Mouse (Mus musculus) gonadal fat pad, adult 2 months (tissue): ENCODE measurements around the gene Gpc6. TPM values are rescaled to one million over a fixed set of nuclear protein-coding genes. Genes with fewer than 3 reads are reported as not detected.
A peak's percentile ranks its signal among the peaks of the same experiment; 100 is the strongest.

Experiments
- DNase-seq: peaks from one replicate; pipeline ENCODE4 v3.0.0-alpha.2; 2012; ENCODE audit warnings: low read depth
- polyA plus RNA-seq: library from polyadenylated mRNA; depleted of rRNA; stranded (reverse); fragments of >200 nt; gene quantifications from 2 replicates; pipeline ENCODE4 v1.2.3, GENCODE M21; 2012

Gpc6 gene
- polyA plus RNA-seq, 1 experiment = 5.9 TPM

DNA sequence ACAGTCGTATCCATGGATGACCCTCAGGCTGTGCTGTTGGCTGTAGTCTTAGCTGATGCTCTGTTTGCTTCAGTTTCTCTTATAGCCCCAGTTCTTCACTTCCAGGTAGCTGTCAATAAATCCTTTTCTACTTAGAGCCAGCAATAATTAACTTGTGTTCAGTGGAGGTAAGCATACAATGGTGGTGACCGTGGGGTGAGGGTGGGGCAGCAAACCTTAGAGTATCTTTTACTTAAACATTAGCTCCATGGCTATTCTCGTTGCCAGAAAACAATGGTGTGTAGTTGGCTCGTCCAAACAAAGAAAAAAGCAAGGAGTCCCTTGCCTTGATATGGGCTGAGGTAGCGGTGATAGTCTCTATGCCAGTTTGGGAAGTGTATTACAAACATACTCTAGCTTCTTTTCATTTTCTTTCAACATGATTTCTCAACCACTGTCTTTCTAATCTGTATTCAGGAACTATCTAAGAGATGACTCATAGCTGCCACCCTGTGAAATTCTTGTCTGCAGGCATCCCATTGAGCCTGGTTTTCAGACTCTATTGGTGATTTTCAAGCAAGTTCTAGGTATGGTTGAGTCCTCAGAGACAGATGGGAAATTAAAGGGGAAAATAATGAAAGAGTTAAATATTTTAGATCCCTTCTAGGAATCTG lies 22.9 kb downstream of the Gpc6 start:
- DNase-seq = no peak

DNA sequence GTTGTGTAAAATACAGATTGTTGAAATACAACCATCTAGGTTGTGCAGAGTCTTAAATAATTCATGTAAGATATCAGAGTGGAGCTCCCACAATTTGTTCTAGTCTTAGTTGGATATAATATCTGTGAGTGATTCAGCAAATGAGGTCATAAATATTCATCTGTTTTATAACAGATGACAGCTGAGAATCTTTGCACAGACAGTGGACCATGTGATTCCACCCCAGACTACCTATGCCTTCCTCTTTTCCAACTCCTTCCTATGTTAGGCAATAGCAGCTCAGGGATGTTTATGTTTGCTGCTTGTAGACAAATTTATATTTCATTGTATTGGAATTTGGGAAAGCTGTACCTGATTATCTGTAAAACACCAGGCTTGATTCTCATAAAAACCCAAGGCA lies 32.0 kb downstream of the Gpc6 start:
- no peak for DNase-seq

DNA sequence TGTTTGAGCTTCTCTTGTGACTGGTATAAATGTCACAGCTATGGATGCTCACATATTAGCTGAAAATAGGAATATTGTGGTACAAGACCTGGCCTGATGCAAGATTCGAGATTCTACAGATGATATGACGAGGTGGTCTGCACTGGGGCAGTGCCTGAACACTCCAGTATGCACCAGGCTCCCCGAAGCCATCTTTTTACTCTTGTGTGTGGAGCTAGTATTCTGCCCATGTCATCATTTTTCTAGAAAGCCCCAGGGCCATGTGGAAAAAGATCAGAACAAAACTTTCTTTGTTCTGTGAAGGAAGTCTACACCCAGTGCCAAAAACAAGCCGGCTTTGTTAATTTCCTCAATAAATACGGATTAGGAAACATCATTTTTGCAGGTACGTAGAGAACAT lies 39.7 kb downstream of the Gpc6 start:
- DNase-seq = no peak

DNA sequence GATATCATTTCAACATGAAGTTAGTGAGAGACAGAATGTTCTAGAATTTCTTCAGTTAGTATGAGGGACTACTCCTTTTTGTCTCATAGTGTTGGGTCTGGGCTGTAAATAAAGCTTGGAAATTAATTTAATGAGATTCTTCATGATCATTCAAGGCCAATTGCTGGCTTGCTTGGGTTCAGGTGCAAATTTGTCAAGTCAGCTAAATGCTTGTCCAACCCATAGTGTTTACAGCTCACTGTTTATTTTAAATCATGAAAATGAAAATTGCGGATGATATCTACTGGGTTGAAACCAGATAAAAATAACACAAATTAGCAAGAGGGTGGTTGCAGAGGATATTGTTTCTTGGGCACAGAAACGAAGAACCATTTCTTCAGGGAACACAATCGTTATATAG lies 49.6 kb downstream of the Gpc6 start:
- DNase-seq = no peak

DNA sequence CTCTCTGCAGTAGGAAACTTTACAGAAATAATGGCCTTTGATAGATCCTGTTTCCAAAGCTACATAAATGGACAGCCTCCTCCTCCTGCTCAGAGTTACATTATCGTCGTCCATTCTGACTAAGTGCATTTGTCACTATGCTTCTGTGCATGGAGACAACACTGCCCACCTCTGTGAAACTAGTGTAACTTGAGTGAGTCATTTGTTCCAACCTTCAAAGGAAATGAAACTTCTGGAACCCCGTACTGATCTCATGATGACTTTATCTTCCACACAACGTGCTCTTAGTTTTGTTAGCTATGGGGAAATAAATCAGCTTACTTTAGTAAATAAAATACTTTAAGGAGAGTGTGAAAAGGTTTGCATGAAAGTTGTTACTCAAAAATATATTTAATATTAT lies 50.1 kb downstream of the Gpc6 start:
- no peak for DNase-seq

DNA sequence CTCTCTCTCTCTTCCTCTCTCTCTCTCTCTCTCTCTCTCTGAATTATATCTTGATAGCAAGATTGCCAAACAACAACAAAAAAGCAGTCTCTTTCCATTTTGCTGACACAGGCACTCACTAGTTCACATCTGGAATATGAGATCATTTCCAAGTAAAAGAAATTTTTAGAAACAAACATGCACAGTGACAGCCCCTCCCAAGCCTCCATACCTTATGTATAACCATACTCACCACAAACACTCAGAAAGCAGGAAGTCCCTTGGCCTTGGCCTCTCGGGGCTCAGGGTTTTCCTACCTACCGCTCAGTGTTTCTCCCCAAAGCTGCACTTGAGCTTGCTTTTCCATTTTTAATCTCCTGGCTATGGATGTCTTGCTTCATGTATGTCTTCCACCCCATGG lies 52.1 kb downstream of the Gpc6 start:
- DNase-seq = no peak

DNA sequence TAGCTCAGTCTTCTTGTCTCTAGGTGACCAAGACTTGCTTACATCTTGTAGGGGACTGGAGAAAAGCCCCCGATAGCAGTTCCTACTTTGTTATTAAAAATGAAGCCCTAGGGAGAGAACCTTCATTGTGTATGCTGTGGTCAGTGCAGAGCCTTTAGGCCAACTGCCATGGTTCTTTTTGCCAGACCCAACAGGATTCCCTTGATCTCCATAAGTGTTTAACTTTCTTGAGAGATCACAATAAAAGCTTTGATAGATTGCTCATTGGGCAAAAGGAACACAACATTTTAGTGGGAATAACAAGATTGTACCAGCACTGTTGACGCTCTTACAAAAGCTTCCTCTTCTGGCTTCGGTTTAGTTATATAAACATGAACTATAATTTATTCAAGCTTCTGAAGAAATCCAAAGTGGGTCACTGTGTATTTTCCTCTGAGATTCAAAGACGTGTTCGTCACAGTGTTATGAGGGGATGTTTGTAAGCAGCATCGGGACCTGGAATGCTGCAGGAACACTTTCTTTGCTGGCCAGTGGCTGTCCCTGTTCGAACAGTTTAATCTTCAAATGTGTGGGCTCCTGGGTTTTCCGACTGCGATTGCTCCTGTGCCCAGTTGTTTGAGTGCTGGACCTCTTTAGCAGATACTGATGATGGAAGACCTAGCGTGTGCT lies 54.7 kb downstream of the Gpc6 start:
- no peak for DNase-seq

DNA sequence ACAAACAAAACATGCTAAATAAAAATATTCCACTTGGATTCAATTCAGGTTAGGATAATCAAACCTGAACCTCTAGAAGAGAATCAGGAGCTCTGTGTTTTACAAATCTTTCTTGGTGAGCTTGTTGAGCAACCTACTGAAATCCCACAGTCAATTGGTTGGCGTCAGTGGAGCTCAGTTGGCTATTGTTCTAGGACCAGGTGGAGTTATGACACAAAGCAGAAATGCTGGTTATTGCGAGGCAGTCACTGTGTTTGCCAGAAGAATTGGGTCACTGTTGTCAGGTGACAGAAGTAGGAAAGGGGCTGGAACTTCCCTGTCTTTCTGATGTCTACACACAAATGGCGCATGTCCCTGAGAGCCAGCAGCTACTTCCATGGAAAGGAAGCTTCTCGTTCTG lies 56.6 kb downstream of the Gpc6 start:
- DNase-seq = peak; percentile 70

DNA sequence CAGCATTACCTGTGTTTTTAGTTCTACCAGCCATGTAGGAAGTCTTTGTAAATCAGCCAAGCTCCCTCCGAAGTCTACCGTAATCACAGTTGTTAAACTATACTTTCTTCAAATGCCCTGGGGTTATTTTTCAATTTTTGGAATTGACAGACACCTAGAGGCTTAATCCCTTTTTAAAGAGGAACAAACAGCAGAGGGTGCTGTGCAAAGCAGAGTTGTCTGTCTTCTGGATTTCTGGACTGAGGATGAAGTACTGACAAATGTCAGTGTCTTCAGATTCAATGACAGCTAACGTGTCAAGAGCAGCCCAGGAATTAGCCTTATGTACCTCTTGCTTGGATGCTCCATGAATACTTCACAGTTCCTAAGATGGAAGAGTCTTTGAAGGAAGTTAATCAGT lies 62.2 kb downstream of the Gpc6 start:
- DNase-seq = no peak

DNA sequence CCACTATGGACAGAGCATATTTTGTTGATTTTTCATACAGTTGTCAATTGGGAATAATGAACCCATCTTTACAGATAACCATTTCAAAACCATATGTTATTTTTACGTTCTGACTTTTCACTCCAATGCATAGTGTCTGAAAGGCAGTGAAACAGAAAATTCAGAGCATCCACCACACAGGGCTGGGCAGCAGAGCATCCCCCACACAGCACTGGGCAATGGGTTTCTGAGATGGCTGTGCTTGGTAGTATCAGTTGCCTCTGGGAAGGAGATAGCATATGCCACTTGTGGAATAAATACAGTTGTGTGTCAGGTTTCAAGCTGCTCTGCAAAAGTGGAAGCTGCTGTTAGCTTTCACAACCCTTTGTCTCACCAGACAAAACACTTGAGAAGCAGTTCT lies 75.3 kb downstream of the Gpc6 start:
- no peak for DNase-seq

DNA sequence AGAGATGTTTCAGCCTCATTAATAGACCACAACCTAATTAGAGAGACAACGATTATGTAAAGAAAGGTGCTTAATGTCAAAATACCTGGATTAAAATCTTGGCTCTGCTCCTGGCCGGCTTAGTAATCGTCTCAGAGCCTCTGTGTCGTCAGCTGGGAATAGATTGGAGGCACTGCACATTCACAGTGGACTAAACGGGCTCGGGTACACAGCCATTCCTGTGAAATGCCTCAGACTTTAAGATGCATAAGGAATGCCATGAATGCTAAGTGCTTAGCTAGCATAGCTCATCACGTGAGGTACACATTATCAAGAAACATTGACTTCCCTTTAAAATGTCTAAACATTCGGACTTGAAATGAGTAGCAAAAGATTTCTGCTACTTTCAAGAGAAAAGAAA lies 77.2 kb downstream of the Gpc6 start:
- no peak for DNase-seq

DNA sequence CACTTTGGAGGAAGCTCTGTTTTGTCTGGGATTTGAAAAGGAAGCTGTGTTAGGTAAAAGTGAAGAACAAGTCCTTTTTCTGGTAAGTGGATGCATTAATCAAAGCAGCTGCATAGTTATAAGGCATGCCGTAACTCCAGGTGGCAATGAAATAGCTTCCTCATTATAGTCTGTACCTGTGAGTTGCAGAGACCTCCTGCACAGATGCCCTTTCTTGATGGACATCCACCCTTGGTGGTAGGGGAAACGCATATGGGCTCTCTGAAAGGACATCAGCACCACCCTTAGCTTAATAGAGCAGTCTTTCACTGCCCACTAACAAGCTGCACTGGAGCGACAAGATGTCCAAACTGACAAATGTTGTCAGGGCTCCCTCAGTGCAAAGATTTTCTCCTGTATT lies 83.7 kb downstream of the Gpc6 start:
- DNase-seq = no peak

DNA sequence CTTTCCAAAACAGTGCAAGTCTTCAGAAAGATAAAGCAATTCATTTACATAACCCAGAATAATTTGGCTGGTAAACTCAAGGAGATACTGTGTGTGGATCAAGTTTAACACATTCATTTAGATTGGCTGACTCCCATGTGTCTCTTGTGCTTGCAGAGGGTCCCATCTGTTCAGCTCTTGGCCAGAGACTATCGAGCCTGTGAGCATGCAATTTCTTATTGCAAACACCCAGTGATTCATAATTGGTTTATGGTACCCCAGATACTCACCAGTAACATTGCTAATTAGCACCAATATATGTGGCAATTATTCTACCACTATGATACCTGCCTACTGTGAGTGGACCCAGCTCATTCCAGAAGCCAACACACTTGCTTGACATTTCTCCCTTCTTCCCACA lies 87.9 kb downstream of the Gpc6 start:
- DNase-seq = no peak

DNA sequence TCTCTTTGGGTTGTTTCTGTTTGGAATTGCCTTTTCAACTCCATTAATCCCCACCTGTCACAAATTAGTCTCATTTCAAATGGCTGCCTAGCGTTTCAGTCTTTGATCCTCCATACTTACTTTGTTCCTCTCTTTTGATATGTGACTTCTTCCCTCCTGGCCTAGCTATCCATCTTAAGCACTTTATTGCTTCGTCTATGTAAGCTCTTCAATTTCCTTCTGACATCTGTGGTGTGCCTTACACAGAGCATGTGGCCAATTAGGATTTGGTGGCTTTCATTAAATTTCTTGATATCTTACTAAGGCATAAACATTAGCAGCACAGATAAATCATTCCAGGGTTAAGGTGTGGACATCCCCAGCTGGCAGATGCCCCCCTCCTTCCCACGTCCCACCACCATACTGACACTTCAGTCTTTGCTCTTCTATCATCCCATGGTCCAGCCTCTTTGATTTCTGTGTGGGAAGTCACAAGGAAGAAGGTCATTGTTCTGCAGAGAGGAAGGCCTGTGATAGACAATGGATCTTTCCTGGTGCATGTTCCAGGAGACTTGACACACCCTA lies 88.5 kb downstream of the Gpc6 start:
- DNase-seq = no peak

DNA sequence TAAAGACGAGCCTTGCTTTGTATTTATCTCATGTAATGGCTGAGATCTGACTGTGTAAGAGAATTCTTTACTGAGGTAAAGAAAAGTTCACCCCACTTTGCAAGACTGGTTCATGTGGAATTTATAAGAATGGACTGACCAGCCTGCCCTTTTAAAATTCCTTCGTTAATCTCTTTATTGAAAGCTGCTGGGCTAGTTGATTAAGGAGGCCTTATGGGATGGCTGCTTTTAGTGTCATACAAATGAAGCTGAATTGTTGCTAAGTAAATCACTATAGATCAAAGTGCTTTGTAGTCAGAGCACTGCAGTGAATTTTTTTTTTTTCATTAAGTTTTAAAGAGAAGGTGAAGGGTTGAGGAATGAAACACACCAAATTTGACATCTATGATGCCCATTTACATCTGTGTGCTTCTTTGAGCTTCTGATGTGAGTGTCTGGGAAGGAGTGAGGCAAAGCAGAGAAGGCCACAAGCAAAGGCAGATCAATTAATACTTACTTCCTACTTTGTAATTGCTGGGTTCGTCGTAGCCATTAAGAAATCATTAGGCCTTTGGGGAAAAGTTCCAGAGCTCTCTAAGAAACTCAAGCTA lies 90.3 kb downstream of the Gpc6 start:
- DNase-seq = no peak

DNA sequence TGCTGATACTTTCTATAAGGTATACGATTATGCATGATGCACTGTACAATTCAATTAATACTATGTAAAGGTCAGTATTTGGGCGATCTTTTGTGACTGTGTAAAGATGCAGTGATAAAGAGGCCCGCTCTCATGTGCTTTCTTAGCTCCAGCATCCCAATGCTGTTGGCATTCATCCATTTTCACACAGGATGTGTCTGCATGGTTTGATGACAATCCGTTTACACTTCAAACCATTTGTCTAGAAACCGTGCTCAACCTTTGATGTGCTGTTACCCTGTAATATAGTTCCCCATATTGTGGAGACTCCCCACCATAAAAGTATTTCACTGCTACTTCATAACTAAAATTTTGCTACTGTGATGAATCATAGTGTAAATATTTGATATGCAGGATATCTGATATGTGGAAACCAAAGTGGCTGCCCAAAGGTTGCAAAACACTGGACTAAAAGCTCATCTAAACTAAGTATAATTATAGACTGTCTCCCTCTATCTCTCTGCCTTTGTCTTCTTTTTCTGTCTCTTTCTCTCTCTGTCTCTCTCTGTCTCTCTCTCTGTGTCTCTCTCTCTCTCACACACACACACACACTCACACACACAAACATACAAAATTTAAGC lies 97.2 kb downstream of the Gpc6 start:
- DNase-seq = no peak

DNA sequence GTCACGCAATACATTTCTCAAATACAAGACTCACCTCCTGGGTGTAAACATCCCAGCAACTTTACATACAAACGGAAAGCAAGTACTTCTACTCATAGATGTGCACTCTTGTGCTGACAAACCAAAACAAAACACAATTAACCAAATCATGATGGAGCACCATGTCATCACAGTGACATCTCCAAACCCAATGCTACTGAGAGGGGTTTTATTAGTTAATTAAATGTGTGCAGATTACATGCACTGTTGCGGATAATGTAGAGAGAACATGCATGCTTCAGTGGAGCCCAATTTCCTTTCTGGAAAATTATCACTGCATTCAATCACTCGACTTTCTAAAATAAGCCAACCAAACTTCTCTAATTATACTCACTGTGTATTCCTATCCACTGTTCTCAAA lies 109.0 kb downstream of the Gpc6 start:
- no peak for DNase-seq

DNA sequence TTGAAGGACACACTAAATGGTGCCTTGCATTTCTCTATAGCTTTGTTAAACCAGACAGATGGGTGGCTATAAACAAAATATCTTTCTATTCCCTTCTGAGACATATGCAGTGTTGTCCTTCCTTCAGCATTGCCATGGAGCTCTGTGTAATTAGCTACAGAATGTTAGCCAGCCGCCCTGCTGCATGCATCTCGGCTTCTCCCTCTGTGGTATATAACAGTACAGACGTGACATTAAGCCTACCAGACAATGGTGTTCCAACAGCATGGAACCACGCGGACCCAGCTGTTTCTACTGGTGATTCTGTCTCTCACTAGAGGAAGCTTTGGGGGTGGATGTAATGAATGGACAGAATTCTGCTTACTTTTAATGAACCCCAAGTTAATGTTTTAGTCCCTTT lies 115.9 kb downstream of the Gpc6 start:
- DNase-seq = no peak

DNA sequence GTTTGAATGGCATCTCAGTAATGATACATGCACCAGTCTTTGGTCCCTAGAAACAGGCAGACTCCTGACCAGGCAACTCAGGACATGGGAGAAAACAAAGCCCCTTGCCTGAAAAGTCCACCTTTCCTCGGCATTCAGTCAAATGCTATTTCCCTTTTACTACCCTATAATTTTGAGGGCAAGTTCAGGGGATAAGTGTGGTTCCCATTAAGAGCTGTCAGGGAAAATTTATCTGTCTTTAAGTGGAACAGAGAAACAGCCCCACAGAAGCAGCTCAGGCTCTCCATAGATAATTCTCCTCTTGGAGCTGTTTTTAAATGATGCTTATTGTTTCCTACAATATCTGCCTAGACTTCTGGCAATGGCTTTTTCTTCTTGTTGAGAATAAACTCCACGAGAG lies 123.8 kb downstream of the Gpc6 start:
- no peak for DNase-seq

DNA sequence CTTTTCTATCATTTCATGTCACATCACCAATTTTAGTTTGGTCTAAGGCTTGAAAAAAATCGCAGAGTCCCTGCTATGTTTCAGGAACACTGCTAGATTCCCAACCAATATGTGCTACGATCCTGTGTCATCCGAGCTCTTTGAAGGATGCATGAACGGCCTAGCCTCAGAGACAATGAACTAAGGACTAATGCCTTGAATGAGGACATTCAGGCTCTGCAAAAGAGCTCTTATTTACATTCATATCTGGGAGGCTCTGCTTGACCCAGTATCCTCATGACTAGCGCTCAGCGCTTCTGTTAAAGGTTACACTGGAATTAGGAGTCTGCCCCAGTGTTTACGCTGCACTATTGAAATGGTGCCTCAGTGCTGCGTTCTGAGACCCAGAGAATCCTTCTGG lies 125.8 kb downstream of the Gpc6 start:
- no peak for DNase-seq

DNA sequence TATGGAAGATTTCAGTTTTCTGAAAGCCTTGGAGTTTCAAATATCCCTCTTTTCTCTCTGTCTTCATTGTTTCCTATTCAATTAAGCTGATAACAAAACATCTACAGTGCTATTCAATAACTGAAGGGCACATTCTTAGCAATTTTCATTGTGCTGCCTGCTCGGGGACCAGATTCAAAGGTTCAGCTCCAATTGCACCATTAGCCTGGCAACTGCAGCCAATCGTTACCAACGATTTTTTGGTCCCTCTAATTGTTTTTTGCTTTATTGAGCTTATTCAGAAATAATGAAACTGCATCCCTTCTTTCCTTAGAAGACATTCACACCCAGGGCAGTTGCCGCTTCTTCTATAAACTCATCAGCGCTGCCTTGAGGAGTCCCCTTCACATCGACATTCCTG lies 128.2 kb downstream of the Gpc6 start:
- no peak for DNase-seq

DNA sequence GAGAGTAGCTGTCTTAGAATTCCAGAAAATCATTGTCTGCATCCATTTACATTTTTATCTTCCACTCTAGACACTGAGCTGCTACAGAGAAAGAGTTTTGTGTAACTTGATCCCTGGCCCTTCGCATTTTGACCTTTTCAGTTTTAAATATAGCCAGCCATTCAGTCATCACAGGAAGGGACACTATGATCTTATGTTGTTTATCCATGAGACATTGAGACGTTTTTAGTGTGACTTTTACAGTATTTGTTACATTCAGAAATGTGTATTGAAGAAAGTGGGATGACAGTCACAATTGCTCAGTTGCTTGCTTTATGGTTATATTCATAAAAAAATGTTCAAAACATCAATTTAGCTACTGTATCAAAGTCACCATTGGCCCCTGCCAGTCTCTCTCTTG lies 130.0 kb downstream of the Gpc6 start:
- DNase-seq = no peak

DNA sequence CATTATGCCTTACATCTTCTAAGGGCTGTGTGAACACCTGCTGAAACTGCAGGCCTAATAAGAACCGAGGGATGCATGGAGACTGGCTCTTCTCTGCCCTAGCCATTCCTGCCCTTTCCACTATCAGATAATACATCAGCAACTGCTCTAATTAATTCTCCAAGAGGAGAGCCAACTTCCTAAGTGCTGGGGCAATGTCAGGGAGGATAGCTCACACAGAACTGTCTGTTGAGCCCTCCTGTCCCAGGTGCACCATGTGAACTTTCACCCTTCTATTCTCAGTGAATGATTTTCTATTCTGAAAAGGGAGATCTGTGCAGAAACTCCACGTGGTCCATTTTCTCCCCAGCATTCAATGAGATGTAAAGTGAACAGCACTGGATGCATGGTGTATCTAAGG lies 136.0 kb downstream of the Gpc6 start:
- DNase-seq = no peak
